1 mouse cellular context compared by ENCODE assay signal in the genomic region with DNA sequence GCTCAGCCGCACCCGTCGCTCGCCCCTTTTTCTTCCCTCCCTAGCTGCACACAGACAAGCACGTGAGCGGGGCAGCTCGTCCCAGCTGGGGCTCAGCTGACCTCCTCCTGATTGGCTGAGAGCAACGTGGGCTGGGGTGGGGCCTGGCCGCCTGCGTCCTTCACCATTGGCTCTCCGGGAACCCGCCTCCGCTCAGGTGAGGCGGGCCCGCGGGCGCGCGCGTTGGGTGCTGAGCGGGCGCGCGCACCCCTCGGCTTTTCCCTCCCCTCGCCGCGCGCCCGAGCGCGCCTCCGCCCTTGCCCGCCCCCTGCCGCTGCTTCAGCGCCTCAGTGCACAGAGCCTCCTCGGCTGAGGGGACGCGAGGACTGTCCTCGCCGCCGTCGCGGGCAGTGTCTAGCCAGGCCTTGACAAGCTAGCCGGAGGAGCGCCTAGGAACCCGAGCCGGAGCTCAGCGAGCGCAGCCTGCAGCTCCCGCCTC.
TF ChIP-seq lines count a peak whose summit lies in the region.

No protein-coding gene starts in this region.

TF ChIP-seq in CH12.LX, 34 proteins besides CTCF, POLR2A, EP300 and RAD21:
- TF ChIP-seq CHD1 (IDR thresholded peaks at IDR 0.05; ENCODE audit: low read depth, low read length) (no peak), ELF1 (IDR thresholded peaks at IDR 0.05; ENCODE audit: low read depth, low read length) (0 out of 2 replicates have a peak, but pooled peaks have one; percentile 7), E2F4 (IDR thresholded peaks at IDR 0.05; ENCODE audit: insufficient replicate concordance, low read depth, low read length) (no peak), NRF1 (IDR thresholded peaks at IDR 0.05; ENCODE audit: low read depth, low read length) (peak; percentile 33; the same call in 1 of the 2 replicates), UBTF (IDR thresholded peaks at IDR 0.05; ENCODE audit: low read depth, low read length) (no peak; the same call in 1 of the 2 replicates), GABPA (IDR thresholded peaks at IDR 0.05; ENCODE audit: insufficient replicate concordance, low read depth, low read length) (no peak), NELFE (IDR thresholded peaks at IDR 0.05; ENCODE audit: low read depth, low read length) (peak; percentile 92), USF1 (IDR thresholded peaks at IDR 0.05; ENCODE audit: low read depth, low read length) (peak; percentile 77), MYC (IDR thresholded peaks at IDR 0.05; ENCODE audit: low read depth, low read length) (no peak), ZC3H11A (IDR thresholded peaks at IDR 0.05; ENCODE audit: low read depth, low read length) (no peak), TCF12 (IDR thresholded peaks at IDR 0.05; ENCODE audit: low read depth, low read length) (peak; percentile 73; the same call in 1 of the 2 replicates), SIN3A (IDR thresholded peaks at IDR 0.05; ENCODE audit: low read length) (peak; percentile 88), ETS1 (conservative IDR thresholded peaks at IDR 0.05; ENCODE audit: low read depth, low read length) (peak; percentile 91), JUN (IDR thresholded peaks at IDR 0.05; ENCODE audit: insufficient read depth, low read depth, low read length) (no peak), USF2 (conservative IDR thresholded peaks at IDR 0.05; ENCODE audit: low read depth, low read length) (peak; percentile 39; the same call in 1 of the 2 replicates), MAFK (IDR thresholded peaks at IDR 0.05; ENCODE audit: insufficient replicate concordance, low read length) (no peak), MXI1 (IDR thresholded peaks at IDR 0.05; ENCODE audit: low read depth, low read length) (peak; percentile 92), TBP (conservative IDR thresholded peaks at IDR 0.05; ENCODE audit: low read depth, low read length) (0 out of 2 replicates have a peak, but pooled peaks have one; percentile 27), HCFC1 (IDR thresholded peaks at IDR 0.05; ENCODE audit: low read depth, low read length) (peak; percentile 33; the same call in 1 of the 2 replicates), KAT2A (IDR thresholded peaks at IDR 0.05; ENCODE audit: insufficient replicate concordance, low read length) (no peak), ZKSCAN1 (IDR thresholded peaks at IDR 0.05; ENCODE audit: borderline replicate concordance, low read depth, low read length) (no peak), IRF4 (IDR thresholded peaks at IDR 0.05; ENCODE audit: low read depth, low read length) (no peak), MAX (IDR thresholded peaks at IDR 0.05; ENCODE audit: low read length) (peak; percentile 87), POLR2AphosphoS2 (IDR thresholded peaks at IDR 0.05; ENCODE audit: low read depth, low read length) (0 out of 2 replicates have a peak, but pooled peaks have one; percentile 44), CHD2 (IDR thresholded peaks at IDR 0.05; ENCODE audit: low read length) (no peak), PAX5 (IDR thresholded peaks at IDR 0.05; ENCODE audit: low read length) (no peak), RCOR1 (conservative IDR thresholded peaks at IDR 0.05; ENCODE audit: low read depth, low read length) (0 out of 2 replicates have a peak, but pooled peaks have one; percentile 25), SMC3 (IDR thresholded peaks at IDR 0.05; ENCODE audit: low read depth, low read length) (peak; percentile 36), BHLHE40 (IDR thresholded peaks at IDR 0.05; ENCODE audit: low read depth, low read length) (peak; percentile 100), ZMIZ1 (IDR thresholded peaks at IDR 0.05; ENCODE audit: low read depth, low read length) (peak; percentile 87), MAZ (IDR thresholded peaks at IDR 0.05; ENCODE audit: low read depth, low read length) (peak; percentile 91), ZNF384 (IDR thresholded peaks at IDR 0.05; ENCODE audit: low read depth, low read length) (no peak; the same call in 1 of the 2 replicates), MEF2A (IDR thresholded peaks at IDR 0.05; ENCODE audit: borderline replicate concordance, low read depth, low read length) (peak; percentile 32), JUND (conservative IDR thresholded peaks at IDR 0.05; ENCODE audit: low read depth, low read length) (no peak)
